Mouse (Mus musculus) urinary bladder, postnatal 36 days (tissue): ENCODE results near the gene Smyd3.
"Not testable (repeated sequence)": the region's sequence is repeated elsewhere in the genome, so short reads cannot be mapped to it uniquely, and the experiment has no call there.

Experiments
- DNase-seq, 2 experiments: peaks; one replicate each; pipeline ENCODE4 v3.0.0; 2022; ENCODE audit warnings: low spot score in 2 of 2, mixed read lengths in 1 of 2

The Smyd3 gene

DNA sequence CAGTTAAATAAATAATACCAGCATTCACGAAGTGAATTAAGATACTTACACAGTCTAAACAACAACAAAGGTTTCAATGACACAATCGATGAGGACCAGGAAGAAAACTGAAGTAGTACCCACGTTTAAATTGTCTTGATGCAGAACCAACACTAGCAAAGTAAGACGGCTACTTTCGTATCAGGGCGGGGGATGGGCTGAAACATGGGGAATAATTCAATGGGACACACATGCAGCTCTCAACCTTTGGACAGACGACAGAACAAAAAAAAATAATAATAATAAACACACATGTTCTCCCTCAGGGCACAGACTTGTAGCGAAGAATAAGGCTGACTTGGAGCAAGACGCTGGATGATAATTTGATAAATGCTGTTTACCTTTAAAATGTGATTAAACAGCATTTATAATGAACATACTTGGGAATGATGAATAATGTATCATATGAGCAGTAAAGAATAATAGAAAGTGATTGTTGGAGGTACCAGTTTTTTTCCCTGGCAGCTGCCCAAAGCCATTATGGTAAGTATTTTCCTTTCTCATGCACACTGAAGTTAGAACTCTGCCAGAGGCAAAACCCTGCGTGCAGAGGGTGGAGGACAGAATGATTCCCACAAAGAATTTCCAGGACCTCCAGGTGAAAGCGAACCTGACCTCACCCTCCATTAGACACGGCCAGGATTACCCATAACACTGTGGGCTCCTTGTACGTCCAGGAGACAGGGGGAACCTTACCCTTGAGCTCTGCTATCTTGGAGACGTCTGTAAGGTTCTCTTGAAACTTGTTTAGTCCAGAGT is 340.8 kb downstream of the Smyd3 start:
- DNase-seq = no peak

DNA sequence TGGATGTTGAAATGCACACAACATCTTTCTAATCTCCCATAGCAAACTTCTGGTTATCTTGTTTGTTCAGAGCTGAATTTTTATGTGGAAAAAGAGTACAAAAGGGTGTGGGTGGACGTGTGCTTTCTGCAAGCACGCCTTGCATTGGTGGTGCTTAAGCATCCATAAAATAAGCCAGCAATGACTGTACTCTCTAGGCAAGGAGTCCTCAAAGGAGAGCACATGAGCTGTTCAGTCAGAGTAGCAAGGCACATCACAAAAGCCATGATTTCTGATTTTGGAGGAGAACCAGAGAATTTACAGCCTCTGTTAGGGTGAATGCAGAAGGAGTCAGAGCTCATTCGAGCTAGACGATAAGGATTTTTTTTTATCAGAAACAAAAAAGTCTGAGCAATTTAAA is 343.6 kb downstream of the Smyd3 start:
- no peak for DNase-seq

DNA sequence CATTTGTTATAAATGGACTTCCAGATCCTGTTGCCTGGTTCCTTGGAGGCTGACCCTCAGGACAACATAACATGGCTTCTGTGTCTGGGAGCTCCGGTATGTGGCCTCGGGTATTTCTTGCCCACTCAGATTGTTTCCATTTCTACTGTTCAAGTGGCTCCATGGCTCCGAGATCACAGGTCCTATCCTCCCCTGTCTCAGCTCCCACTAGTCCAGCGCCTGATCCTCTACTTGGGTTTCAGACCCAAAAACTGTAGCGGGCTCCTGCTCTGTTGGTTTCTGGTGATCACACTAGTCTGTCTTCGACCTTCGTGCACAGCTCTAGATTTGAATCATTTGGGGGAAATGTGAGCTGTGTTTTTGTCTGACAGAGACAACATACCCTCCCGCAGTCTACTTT is 347.3 kb downstream of the Smyd3 start:
- no peak for DNase-seq

DNA sequence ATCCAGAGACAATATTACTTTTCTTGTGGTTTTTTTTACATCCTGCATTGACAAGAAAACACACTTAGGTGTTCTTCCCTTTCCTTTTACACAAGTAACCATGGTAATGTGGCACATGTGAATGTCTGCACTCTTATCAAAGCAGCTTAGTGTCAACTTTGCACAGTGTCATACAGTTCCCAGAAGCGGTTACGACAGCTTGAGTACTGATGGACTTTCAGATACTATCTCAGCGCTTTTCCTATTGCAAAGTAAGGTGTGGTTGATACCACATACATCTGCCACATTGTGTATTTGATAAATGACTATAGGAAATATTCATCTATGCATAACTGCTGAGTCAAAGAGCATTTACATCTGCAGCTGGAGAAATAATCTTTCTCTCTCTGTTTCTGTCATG is 348.1 kb downstream of the Smyd3 start:
- no peak for DNase-seq

DNA sequence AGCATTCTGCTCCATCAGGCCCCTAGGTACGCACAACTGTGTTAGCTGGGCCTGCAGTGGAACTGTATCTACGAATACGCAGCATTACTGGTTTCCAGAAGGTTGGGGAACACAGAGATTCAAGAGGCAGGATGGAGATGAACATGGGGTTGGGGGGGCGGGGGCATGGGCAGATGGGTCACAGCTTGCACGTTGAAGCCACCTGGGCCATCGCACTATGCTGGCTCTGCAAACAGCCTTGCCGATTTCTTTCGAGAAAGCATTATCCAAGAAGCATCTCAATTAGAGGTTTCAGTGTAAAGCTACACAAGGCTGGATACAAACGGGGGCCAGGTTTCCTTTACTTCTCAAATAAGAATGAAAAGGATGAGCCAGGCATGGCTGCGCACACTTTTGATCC is 348.7 kb downstream of the Smyd3 start:
- DNase-seq = no peak

DNA sequence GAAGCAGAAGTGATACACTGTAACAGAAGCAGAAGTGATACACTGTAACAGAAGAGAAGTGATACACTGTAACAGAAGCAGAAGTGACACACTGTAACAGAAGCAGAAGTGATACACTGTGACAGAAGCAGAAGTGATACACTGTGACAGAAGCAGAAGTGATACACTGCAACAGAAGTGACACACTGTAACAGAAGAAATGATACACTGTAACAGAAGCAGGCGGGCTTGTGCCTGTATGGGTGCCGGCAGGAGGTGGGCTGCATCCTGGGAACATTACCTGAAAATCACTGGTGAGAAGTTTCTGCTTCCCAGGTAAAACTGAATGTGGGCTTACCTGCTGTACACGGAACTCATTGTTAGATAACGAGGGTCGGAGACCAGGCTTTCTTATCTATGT is 353.6 kb downstream of the Smyd3 start:
- not testable (repeated sequence) for DNase-seq

DNA sequence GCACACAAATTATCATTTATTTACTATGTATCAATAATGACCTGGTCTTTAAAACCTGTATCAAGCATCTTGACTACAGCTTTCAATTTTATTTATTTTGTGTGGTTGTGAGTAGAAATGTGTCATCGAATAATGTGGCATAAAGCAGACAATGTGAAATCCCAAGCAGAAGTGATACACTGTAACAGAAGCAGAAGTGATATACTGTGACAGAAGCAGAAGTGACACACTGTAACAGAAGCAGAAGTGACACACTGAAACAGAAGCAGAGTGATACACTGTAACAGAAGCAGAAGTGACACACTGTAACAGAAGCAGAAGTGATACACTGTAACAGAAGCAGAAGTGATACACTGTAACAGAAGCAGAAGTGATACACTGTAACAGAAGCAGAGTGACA is 355.1 kb downstream of the Smyd3 start:
- DNase-seq = not testable (repeated sequence)

DNA sequence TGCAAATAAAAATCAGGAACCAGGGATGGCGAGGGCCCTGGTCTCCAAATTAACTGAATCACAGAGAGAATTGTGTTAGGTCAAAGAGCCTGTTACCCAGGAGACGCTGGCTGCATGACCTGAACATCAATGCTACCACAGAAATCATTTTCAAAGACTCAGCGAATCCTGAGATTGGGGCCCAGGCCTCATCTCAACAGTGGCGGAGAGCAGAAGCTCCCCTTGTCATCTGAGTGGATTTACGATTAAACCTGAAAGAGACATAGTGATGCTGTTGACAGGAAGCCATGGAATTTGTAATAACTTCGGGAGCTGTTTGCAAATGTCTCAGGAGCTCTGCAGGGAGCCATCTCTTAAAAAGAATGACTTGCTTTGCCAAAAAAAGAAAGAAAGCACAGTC is 355.9 kb downstream of the Smyd3 start:
- DNase-seq = no peak

DNA sequence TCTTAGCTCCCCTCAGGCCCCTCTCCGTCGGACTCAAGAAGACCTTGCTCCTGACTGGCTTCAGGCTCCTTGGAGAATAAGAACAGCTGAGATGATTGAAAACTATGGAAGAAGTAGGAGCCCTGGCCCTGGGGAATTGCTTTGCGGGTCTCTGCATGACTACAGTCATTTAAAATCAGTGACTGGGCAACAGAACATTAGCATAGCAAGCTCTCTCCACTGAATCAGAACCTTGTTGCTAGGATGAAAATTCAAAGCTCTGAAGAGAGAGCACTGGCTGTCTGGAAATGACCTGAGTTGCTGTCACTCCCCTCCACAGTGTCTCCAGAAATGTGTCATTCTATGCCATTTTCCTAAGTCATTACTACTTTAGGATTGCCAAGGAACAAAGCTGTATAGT is 357.1 kb downstream of the Smyd3 start:
- DNase-seq = no peak

DNA sequence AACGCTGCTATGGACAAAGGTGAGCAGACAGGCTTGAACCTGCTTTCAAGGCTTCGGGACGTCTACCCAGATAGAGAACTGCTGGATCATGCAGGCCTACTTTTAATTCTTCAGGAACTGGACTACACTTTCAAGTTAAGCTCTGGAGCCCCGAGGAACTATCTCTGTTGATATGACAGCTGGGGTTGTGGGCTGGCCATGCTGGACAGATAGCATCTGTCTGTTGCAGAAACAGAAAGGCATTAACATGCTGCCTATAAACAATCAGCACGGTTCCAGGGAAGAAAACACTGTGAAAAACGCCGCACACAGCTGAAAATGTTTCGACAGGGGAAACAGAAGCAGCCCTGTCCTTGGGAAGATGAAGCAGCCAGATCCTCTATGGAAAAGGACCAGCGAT is 365.5 kb downstream of the Smyd3 start:
- no peak for DNase-seq

DNA sequence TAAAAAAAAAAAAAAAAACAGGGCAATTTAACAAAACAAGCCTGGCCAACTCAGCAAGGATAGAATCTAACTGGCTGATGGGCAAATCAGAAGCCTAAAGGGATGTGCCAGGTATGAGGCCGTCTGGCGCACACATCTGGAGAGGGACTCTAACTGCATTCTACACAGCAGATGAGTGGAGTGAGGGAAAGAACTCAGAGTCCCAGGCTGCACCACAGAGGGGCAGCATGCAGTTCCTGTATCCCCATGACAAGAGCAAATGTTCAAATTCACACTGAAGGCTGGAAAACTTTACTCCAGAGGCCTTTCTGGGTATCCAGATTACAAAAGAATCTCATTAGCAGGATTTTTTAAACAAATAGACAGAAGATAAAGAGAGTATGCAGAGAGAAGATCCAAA is 366.6 kb downstream of the Smyd3 start:
- no peak for DNase-seq

DNA sequence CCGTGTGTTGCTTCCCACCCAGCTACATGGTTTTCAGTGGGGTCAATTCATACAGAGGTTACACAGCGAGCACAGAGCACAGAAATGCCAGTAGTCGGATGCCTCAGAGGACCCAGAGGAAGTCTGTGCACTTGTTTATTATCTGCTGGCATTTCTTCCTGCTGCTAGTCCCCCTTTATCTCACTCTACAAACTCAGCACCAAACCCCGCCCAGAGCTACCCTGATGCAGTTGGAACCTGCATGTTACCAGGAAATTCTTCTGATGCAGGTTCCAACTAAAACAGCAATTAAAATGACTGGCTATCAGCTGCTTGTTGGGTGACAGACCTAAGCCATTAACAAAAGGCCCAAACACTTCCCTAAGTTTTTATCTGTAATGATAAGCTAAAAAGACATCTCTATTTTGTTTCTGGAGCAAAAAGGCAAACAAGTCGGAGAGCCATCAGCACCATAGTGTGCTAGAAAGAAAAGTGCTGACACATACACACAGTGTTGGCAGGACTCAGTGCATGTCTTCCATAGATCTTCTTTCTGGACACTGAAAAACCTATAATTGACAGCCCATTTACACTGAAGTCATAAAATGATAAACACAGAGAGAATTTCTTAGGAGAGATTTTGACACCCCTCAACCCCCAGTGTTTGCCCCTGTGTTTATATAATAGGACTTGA is 368.2 kb downstream of the Smyd3 start:
- no peak for DNase-seq

DNA sequence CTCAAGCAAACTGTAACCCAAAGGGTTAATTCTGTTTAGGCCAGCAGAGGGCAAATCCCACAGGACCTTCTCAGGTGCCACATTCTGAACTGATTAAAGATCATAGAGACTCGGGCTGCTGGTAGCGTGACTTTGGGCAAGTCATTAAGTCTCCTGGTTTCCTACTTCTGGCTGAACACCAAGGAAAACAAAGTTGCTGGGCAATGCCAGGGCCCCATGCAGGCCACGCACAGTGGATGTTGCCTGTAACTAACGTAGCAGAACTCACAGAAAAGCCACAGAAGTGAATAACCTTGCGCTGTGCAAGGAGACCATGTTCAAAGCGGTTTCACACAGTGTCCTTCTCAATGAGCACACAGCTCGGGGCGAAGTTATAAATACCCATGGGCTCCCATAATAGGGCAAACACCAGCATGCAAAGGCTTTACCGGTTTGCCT is 371.1 kb downstream of the Smyd3 start:
- no peak for DNase-seq

DNA sequence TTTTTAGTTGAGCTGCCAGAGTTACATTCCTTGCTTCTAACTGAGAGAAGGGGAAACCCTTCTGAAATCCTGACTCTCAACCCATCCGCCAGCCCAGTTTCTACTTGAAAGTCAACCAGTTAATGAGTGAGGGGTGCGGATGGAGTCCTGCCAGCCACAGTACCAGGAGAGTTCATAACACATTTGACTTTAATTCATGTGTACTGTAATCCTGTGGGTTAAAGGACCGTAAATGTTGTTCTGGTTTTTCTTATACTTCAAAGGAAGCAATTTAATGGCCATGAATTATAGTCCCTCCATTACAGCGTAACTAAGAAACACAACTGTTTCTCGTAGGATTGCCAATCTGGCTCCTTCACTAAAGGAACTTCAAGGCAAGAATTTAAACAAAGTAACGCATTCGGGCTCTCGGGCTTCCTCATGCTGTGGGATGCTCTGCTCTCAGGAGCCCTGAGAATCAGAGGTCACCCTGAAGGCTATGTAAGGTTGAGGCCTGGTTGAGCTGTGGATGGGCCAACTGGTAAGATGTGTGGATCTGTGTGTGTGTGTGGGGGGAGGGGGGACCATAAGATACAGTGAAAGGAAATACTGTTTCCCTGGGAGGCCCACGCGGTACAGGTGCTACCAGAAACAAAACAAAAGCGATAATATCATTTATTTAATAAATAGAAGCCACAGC is 374.5 kb downstream of the Smyd3 start:
- no peak for DNase-seq

DNA sequence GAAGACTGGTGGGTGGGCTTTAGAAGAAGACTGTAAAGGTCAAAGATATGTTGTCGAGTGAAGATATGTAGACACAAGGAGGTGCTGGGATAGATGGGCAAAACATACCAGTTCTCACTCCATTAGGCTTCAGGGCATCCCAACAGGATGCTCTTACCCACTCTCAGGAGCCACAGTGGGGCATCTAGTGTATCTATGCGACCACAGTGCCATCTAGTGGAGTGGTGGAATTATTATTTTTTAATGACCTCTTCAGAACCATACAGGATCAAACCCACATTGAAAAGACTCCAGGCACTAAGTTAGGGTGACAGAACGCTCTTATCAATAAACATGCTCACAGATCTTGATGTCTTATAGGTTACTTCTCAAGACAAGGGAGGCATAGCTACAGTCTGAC is 375.7 kb downstream of the Smyd3 start:
- DNase-seq = peak; percentile 28 to 31

DNA sequence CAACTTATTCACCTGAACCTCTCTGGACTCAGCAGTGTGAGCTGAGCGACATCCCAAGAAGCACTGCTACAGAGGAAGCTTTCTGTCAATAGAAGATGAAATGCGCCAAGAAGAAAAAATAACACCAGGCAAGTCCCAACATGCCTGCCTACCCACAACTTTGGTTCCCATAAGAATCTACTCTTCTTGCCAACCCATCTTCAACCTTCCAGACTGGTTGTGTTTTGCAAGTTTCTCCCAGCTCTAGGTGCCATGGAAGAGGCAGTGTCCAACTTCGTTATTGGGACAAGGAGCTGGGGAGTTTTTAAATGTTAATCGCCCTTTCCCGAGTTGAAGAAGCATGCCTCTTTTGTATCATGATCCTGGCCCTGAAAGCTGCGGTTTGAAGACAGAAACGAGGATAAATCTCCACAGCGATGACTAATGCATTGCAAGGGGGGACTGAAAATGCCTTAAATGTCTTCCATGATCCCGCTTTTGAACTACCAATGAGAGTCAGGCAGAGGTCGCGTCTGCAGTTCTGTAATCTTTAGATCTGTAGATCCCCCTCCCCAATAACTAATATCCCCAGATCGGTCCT is 376.7 kb downstream of the Smyd3 start:
- no peak for DNase-seq

DNA sequence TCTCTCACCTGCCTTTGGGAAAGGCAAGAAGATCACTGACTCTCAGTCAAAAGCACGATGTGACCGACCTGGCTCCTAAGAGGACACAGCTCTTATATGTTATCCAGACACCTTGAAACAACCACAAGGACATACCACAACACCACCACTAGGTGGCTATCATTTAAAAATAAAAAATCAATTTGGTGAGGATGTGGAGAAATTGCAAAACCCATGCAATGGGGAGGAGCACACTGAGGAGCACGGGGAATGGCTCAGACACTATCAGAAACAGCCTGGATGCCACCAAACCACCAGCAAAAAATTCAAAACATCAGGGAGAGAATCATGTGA is 380.7 kb downstream of the Smyd3 start:
- no peak for DNase-seq

DNA sequence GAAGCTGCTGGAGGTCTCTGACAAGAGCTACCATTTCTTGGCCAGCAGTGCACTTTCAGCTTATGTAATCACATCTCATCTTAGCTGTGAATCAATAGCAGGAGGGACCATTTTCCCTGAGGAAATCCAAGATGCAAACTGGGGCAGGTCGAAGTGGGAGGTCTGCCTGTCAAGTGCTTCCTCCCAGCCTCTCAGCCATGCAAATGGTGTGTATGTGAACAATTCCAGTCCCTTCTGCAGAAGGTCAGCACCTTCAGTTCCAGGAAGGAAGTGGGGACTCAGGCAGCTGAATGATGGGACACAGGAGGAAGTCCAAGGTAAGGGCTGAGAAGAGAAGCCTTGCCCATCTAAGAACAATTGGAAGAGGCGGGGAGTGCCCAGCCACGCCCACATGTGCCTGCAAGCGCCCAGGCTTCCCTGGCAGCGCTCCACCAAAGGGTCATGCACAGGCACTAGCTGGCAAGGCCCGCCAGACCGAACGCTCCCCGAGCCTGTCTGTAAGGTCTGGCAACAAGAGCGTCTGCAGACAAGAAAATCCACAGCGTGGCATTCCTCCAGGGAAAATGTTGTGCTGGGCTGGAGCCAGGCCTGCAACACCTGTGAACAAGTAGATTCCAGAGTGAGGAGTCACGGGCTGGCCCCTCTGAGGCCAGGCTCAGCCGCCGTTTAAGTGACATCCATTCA is 381.2 kb downstream of the Smyd3 start:
- DNase-seq = peak; percentile 7 to 64

DNA sequence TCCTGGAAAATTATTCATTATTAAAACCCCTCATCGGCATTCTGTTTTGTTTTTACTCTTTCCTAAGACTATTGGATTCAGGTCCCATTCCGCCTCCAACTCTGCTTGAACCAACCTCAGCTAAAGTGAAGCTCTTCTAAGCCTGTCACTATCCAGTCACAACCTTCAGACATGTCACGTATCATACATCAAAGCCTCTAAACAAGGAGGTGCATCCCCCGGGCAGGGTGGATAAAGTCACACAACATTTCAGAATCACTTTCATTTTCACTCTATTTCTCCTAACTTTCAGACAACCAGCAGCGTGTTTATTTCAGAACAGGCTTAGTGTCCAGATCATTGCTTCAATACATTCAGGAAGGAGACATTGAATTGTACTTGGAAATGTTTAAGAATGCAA is 387.8 kb downstream of the Smyd3 start:
- DNase-seq = no peak

DNA sequence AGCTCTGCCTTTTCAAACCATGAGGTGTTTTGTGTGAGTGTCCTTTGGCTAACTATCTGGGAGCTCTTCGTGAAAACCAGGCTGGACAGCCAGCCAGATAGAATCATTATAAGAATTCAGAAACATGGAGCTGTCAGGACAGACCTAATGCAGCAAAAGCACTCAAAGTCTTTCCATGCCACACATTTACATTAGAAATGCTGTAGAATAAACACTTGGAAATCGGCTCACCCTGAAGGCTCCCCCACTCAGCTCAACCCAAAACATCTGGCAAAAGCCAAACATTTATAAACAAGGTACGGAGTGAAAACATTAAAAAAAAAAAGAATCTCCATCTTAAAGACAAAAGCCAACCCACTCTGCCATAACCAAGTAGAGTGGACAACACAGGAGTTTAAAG is 391.6 kb downstream of the Smyd3 start:
- no peak for DNase-seq

DNA sequence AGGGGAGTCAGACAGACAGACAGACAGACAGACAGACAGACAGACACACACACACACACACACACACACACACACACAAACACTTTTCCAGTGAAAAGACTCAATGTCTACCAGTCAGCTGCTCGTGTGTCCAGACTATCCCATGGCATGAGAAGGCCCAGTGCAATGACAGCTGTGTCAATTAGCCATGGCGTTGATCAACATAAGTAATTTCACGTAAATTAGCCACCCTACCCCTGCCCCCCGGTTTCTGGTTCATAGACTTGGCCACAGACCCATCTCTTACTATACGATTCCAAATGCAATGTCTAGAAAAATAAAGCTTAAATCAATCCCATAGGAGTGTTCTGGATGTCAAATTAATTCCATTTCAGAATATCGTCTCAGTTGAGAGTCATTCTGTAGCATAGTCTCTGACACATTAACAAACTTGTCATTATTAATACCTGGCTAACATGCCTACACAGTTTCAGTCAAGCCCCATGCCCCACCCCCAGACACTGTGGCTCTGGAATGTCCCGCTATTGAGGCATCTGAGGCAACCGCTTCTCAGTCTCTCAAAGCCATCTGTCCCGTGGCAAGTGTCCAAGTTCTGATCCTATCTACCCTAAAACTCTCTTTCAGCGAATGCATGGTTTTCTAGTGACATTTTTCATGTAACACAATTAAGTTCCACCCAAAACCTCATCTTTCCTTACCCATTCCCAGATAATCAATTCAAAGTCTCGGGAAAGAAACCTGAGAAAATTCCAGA is 395.2 kb downstream of the Smyd3 start:
- DNase-seq = no peak
